Mouse (Mus musculus) stomach, embryonic 16.5 days (tissue): ENCODE results near the gene Taf3. TPM values are rescaled to one million over a fixed set of nuclear protein-coding genes. Genes with fewer than 3 reads are reported as not detected.
A peak's percentile ranks its signal among the peaks of the same experiment; 100 is the strongest.

Experiments used
- ATAC-seq: fragments of 200-750 bp; cut with Nextera tagmentation; 2 replicates; pipeline ENCODE4 v1.8.0; 2017; ENCODE audit warnings: moderate number of reproducible peaks, moderate TSS enrichment; ENCODE audit not compliant: insufficient read depth, low FRiP score
- H3K27ac ChIP-seq: fragments of 300-500 bp; sonication (generic); 2 replicates; pipeline ENCODE4 v1.5.1; 2014; ENCODE audit warnings: low read length
- H3K27me3 ChIP-seq: fragments of 300-500 bp; sonication (generic); 2 replicates; pipeline ENCODE4 v1.6.1; 2014; ENCODE audit warnings: low read length, control low read depth, mixed read lengths; ENCODE audit not compliant: control insufficient read depth, insufficient read depth
- H3K36me3 ChIP-seq: fragments of 300-500 bp; sonication (generic); 2 replicates; pipeline ENCODE4 v1.6.1; 2014; ENCODE audit warnings: low read length; ENCODE audit not compliant: control insufficient read depth, insufficient read depth
- H3K4me1 ChIP-seq: fragments of 300-500 bp; sonication (generic); 2 replicates; pipeline ENCODE4 v1.6.1; 2014; ENCODE audit warnings: low read length, control low read depth, mixed read lengths; ENCODE audit not compliant: control insufficient read depth, insufficient read depth
- H3K4me2 ChIP-seq: fragments of 300-500 bp; sonication (generic); 2 replicates; pipeline ENCODE4 v1.6.1; 2014; ENCODE audit warnings: low read depth, low read length, mixed read lengths
- H3K4me3 ChIP-seq: fragments of 300-500 bp; sonication (generic); replicated peaks from 2 replicates; pipeline ENCODE4 v1.5.1; 2014; ENCODE audit warnings: mild to moderate bottlenecking, low read length
- H3K9ac ChIP-seq: fragments of 300-500 bp; sonication (generic); 2 replicates; pipeline ENCODE4 v1.6.1; 2014; ENCODE audit warnings: low read length
- H3K9me3 ChIP-seq: fragments of 300-500 bp; sonication (generic); replicated peaks from 2 replicates; pipeline ENCODE4 v1.6.1; 2016; ENCODE audit warnings: low read length, control low read depth; ENCODE audit not compliant: control insufficient read depth
- WGBS: fragments of 180-500 bp; shearing (Covaris S2); extraction: QIAGEN DNeasy Blood & Tissue Kit; methylation state at CpG from one replicate; pipeline ENCODE4 v1.1.7; 2014; 5-methylcytosine and 5-hydroxymethylcytosine counted together
- polyA plus RNA-seq: library from polyadenylated mRNA; unstranded; fragments of >200 nt; fragmentation: Nextera tagmentation; extraction: Ambion mirVana; gene quantifications from 2 replicates; pipeline ENCODE4 v1.2.1, GENCODE M21; 2015

Taf3 gene
- polyA plus RNA-seq, 1 experiment from 2014 or later = 9.8 TPM

DNA sequence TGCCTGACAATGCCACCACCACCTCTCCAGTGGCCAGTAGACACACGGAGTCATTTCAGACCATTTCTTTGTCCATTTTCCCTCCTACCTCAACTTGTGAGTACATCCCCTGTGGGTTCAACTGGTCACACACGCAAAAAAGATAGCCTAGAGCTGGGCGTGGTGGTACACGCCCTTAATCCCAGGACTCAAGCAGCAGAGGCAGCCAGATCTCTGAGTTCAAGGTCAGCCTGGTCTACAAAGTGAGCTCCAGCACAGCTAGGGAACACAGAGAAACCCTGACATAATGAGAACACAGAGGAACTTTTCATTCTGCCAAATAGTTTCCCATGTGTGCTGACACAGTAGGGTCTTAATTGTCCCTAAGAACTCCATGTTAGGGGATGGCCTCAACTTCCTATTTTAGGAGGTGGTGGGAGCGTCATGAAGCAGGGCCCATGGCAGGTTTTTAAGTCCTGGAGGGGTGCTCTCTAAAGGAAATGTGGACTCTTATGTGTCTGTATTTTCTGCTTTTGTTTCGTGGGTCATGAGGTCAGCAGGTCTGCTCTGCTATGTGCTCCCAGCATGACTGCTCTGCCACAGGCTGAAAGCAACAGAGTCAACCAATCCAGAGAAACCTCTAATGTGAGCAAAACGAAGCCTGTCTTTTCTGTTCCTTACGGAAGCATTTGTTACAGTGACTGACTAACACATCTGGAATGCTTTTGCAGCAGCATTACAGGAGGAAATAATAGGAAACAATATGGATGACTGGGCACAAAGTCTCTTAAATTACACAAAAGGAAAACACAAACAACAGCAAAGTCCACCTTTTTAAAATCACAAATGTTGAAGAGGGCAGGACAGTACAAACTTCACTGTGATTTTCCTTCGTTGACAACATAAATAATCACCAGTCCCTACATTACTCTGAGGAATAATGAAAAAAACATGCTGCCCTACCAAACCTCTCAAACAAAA lies 92.5 kb downstream of the Taf3 start:
- no peak overlapping the region for H3K4me3 ChIP-seq
- H3K9ac ChIP-seq = no peak overlapping the region
- no peaks in the 10 kb centered on the region for H3K27me3 ChIP-seq
- H3K9me3 ChIP-seq = no peaks in the 10 kb centered on the region
- ATAC-seq = no peak
- H3K4me1 ChIP-seq = no peaks in the 10 kb centered on the region
- no peaks in the 10 kb centered on the region for H3K36me3 ChIP-seq
- no peak overlapping the region for H3K4me2 ChIP-seq
- no peak overlapping the region for H3K27ac ChIP-seq
- 62% methylated on average over 9 of the region's 9 CpGs for WGBS

DNA sequence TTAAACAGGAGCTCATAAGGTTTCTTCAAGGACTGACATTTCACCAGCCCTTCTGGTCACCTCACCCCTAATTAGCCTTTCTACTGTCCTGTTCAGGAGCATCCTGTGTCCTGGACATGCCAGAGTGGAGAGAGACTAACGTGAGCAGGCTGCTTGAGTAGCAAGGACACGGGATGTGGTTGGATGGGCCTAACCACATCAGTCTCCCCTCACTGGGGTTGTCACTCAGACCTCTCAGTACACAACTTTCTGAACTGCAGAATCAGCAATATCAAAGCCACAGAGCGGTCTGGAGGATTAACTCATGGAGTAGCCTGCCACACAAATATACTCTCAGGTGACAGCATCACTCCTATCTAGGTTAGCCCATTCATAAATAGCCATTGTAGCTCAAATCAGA lies 101.7 kb downstream of the Taf3 start:
- H3K4me2 ChIP-seq = no peak overlapping the region
- no peaks in the 10 kb centered on the region for H3K9me3 ChIP-seq
- H3K4me3 ChIP-seq = no peak overlapping the region
- 80% methylated on average over 3 of the region's 3 CpGs for WGBS
- H3K27ac ChIP-seq = no peak overlapping the region
- ATAC-seq = no peak
- H3K4me1 ChIP-seq = no peaks in the 10 kb centered on the region
- H3K27me3 ChIP-seq = no peaks in the 10 kb centered on the region
- H3K9ac ChIP-seq = no peak overlapping the region
- no peaks in the 10 kb centered on the region for H3K36me3 ChIP-seq

DNA sequence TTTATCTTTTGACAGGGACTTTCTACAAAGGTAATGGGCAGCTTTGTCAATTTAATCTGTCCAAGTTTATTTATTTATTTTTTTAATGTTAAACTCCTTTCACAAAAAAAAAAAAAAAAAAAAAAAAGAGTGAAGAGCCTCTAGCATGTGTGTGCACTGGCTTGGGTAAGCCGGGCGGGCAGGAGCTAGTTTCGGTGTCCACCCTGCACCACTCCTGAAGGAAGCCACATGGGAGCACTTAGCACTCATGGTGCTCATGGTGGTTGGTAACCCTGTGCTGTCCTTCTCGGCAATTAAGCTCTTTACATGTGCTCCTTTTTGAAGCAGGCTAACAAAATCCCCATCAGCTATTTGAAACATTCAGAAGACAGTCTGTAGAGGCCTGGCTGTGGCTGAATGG lies 102.8 kb downstream of the Taf3 start:
- H3K4me3 ChIP-seq = no peak overlapping the region
- H3K36me3 ChIP-seq = no peaks in the 10 kb centered on the region
- no peaks in the 10 kb centered on the region for H3K27me3 ChIP-seq
- no peaks in the 10 kb centered on the region for H3K9me3 ChIP-seq
- no peak overlapping the region for H3K9ac ChIP-seq
- no peak for ATAC-seq
- H3K4me2 ChIP-seq = no peak overlapping the region
- no peak overlapping the region for H3K27ac ChIP-seq
- H3K4me1 ChIP-seq = no peaks in the 10 kb centered on the region
- 93% methylated on average over 4 of the region's 4 CpGs for WGBS

DNA sequence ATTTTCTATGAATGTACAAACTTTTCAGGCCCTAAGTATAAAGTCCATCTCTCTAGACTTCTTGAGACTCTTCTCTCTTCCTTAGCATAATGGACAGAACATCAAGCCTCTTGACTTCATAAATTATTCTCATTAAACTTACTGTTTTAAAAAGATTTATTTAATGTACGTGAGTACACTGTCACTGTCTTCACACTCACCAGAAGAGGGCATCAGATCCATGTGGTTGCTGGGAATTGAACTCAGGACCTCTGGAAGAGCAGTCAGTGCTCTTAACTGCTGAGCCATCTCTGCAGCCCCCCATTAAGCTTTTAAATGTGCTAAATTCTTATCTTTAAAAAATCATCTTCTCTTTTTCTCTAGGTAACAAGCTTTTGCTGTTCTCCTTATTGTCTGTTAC lies 105.4 kb downstream of the Taf3 start:
- no peaks in the 10 kb centered on the region for H3K9me3 ChIP-seq
- no peak overlapping the region for H3K27ac ChIP-seq
- no peak overlapping the region for H3K4me3 ChIP-seq
- H3K36me3 ChIP-seq = no peaks in the 10 kb centered on the region
- ATAC-seq = no peak
- 64% methylated on average over 1 of the region's 1 CpGs for WGBS
- no peaks in the 10 kb centered on the region for H3K27me3 ChIP-seq
- no peak overlapping the region for H3K9ac ChIP-seq
- H3K4me2 ChIP-seq = no peak overlapping the region
- no peaks in the 10 kb centered on the region for H3K4me1 ChIP-seq

DNA sequence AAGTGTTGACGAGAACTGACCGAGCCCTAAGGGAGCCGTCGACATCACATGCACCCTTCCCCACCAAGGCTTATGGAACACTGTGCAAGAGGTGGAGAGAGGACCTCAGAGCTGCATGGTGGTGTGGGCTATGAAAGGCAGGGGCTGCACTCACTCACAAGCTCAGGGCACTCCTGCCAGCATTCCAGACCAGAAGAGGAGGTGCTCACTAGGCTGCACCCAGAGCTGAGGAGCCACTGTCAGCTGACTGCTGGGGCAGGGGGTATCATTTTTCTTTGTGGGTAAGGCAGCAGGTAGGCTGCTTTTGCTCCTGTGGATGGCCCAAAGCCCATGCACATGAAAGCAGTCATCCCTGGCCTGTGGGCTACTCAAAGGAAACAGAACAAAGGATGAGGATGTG lies 109.1 kb downstream of the Taf3 start:
- Histone ChIP-seq H3K27me3 (no peaks in the 10 kb centered on the region), H3K36me3 (no peaks in the 10 kb centered on the region), H3K27ac (no peak overlapping the region), H3K4me3 (no peak overlapping the region), H3K4me1 (no peaks in the 10 kb centered on the region), H3K9ac (no peak overlapping the region), H3K4me2 (no peak overlapping the region), H3K9me3 (no peaks in the 10 kb centered on the region)
- ATAC-seq = no peak
- 71% methylated on average over 4 of the region's 4 CpGs for WGBS

DNA sequence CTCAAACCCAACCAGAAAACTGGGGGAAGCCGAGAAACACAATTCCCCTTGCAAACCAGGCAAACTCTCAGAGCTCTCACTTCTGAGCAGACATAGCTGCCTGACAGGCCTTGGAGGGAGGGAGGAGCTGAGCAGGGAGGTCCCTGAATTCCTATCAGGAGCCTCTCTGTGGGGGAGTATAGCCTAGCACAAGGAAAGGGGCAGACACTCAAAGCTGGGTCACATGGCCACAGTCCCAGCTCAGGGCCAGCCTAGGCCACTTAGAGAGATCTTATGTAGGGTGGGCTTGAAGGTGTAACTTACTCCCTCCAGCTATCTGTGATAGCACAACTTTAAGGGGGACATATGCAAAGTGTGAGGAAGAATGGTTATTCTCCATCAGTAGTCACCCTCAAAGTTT lies 112.4 kb downstream of the Taf3 start:
- no peaks in the 10 kb centered on the region for H3K4me1 ChIP-seq
- no peak overlapping the region for H3K4me2 ChIP-seq
- no peak overlapping the region for H3K4me3 ChIP-seq
- no peak for ATAC-seq
- H3K36me3 ChIP-seq = no peaks in the 10 kb centered on the region
- no peaks in the 10 kb centered on the region for H3K27me3 ChIP-seq
- no peak overlapping the region for H3K27ac ChIP-seq
- 0% methylated on average over 1 of the region's 1 CpGs for WGBS
- H3K9me3 ChIP-seq = no peaks in the 10 kb centered on the region
- H3K9ac ChIP-seq = no peak overlapping the region

DNA sequence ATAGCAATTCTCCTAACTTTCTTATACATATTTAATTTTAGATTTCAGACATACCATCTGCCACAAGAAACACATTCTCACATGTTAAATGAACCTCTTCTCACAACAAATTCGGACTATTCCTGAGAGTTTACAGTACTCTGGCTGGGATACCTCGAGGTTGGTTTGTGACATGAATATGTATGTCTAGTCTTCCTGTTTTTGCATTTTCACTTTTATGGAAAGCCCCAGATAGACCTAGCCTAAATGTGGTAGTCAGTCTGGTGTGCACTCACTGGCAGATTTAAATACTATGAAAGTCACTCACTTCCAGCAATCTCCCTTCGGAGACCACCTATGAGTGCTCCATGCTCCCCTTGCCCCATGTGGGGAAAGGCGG lies 121.5 kb downstream of the Taf3 start:
- no peaks in the 10 kb centered on the region for H3K9me3 ChIP-seq
- WGBS = 76% methylated on average over 4 of the region's 4 CpGs
- no peak overlapping the region for H3K9ac ChIP-seq
- no peak overlapping the region for H3K4me2 ChIP-seq
- no peaks in the 10 kb centered on the region for H3K27me3 ChIP-seq
- H3K36me3 ChIP-seq = no peaks in the 10 kb centered on the region
- no peak overlapping the region for H3K27ac ChIP-seq
- ATAC-seq = no peak
- no peaks in the 10 kb centered on the region for H3K4me1 ChIP-seq
- no peak overlapping the region for H3K4me3 ChIP-seq

DNA sequence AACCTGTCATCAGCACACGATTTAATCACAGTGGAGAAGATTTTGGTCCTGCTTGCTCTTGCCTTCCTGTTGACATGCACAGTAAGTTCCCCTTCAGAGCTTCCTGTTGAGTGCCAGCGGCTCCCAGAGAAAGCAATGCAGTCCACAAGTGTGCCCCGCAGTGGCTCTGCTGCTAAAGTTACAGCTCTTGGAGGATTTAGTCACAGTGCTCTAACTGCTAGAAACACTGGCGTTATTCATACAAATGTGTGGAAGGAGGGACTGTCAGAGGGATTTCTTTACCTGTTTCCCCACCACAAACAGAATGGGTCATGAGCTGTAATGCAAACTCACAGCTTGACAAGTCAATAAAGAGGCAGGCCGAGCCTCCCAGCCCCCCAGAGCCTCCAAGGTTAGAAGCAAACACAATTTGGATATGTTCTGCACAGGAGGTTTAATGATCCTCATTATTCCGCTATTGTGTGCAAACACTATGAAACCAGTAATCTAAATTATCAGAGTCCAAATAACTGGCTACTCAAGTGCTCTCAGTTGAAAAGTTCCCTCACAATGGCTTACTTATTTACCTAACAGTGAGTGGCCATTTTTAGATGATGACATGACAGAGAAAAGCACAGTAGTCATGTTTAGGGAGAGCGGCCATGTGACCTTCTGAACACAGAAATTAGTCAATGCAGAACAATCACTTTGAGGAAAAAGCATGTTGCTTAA lies 122.0 kb downstream of the Taf3 start:
- no peak overlapping the region for H3K9ac ChIP-seq
- ATAC-seq = no peak
- no peak overlapping the region for H3K4me2 ChIP-seq
- no peaks in the 10 kb centered on the region for H3K4me1 ChIP-seq
- WGBS = 50% methylated on average over 7 of the region's 7 CpGs
- H3K27ac ChIP-seq = no peak overlapping the region
- no peak overlapping the region for H3K4me3 ChIP-seq
- H3K9me3 ChIP-seq = no peaks in the 10 kb centered on the region
- no peaks in the 10 kb centered on the region for H3K27me3 ChIP-seq
- no peaks in the 10 kb centered on the region for H3K36me3 ChIP-seq

DNA sequence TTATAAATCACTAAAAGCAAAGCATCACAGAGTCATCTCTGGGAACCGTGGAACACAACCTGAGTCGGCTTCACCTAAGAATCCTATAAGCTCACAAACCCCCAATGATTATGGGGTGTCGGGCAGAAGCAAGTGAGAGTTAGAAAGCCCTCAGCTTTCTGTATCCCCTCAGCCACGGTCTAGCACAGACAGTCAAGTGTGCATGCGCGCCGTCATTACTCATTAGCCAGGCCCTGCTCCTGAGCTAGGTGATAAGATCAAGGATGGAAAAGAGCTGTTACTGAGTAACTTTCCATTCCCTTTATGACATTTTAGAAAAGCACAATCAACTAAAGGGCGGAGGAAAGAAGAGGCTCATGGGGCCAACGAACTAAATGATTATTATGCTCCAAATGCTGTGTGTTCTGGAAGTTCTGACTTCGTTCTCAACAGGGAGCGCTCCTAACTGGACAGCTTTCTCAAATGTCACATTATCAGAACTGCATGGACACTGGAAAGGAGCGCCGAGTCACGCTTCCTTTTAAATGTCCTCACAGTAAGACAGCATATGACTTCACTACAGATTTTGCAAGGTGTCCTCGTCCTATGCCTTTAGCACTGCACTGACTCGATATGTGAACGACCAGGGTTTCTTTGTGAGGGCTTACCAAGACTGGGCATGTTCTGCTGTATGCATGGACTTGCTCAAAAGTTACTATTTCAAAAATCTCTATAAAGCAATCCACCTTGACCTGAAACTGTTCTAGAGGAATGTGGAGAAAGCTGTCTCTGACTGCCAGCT lies 129.5 kb downstream of the Taf3 start:
- WGBS = 60% methylated on average over 17 of the region's 17 CpGs
- Histone ChIP-seq H3K27ac (0 out of 2 replicates have a peak overlapping the region, but pooled peaks have one; percentile 1), H3K27me3 (no peaks in the 10 kb centered on the region), H3K4me2 (no peak overlapping the region), H3K9ac (no peak overlapping the region), H3K4me3 (no peak overlapping the region), H3K36me3 (no peaks in the 10 kb centered on the region), H3K9me3 (no peaks in the 10 kb centered on the region), H3K4me1 (peaks cover 5% of the 10 kb centered on the region; the same call in 1 of the 2 replicates)
- peak; percentile 90 for ATAC-seq
